Mouse (Mus musculus) midbrain, embryonic 13.5 days (tissue): ENCODE results near the gene Slc10a3. TPM values are rescaled to one million over a fixed set of nuclear protein-coding genes. Genes with fewer than 3 reads are reported as not detected.

Experiments
- ATAC-seq: fragments of 200-750 bp; cut with Nextera tagmentation; 2 replicates; pipeline ENCODE4 v1.8.0; 2017; ENCODE audit warnings: mild to moderate bottlenecking, moderate TSS enrichment, moderate library complexity
- H3K27ac ChIP-seq: fragments of 300-500 bp; sonication (generic); 2 replicates; pipeline ENCODE4 v1.5.1; 2015; ENCODE audit warnings: inconsistent platforms, mild to moderate bottlenecking, moderate library complexity
- H3K27me3 ChIP-seq: fragments of 300-500 bp; sonication (generic); 2 replicates; pipeline ENCODE4 v1.6.1; 2015; ENCODE audit warnings: mild to moderate bottlenecking, inconsistent platforms
- H3K36me3 ChIP-seq: fragments of 300-500 bp; sonication (generic); 2 replicates; pipeline ENCODE4 v1.6.1; 2015; ENCODE audit warnings: mild to moderate bottlenecking, inconsistent platforms
- H3K4me1 ChIP-seq: fragments of 300-500 bp; sonication (generic); replicated peaks from 2 replicates; pipeline ENCODE4 v1.6.1; 2015; ENCODE audit warnings: inconsistent platforms
- H3K4me2 ChIP-seq: fragments of 300-500 bp; sonication (generic); replicated peaks from 2 replicates; pipeline ENCODE4 v1.6.1; 2015; ENCODE audit warnings: moderate library complexity, mild to moderate bottlenecking, inconsistent platforms
- H3K4me3 ChIP-seq: fragments of 300-500 bp; sonication (generic); replicated peaks from 2 replicates; pipeline ENCODE4 v1.5.1; 2015; ENCODE audit warnings: mild to moderate bottlenecking, inconsistent platforms
- H3K9ac ChIP-seq: fragments of 300-500 bp; sonication (generic); replicated peaks from 2 replicates; pipeline ENCODE4 v1.6.1; 2015; ENCODE audit warnings: mild to moderate bottlenecking, inconsistent platforms
- H3K9me3 ChIP-seq: fragments of 300-500 bp; sonication (generic); 2 replicates; pipeline ENCODE4 v1.6.1; 2016; ENCODE audit warnings: mild to moderate bottlenecking, inconsistent platforms
- WGBS: fragments of 180-500 bp; shearing (Covaris S2); methylation state at CpG from one replicate; pipeline ENCODE4 v1.1.7; 2015; 5-methylcytosine and 5-hydroxymethylcytosine counted together
- polyA plus RNA-seq: library from polyadenylated mRNA; unstranded; fragments of >200 nt; fragmentation: Nextera tagmentation; extraction: Ambion mirVana; gene quantifications from 2 replicates; pipeline ENCODE4 v1.2.1, GENCODE M21; 2015

Gene Slc10a3
- polyA plus RNA-seq, 1 experiment from 2014 or later, result 7.0 TPM

- peaks cover 7% of the 10 kb centered on the region; the same call in 1 of the 2 replicates for H3K4me1 ChIP-seq
- H3K4me2 ChIP-seq, result peak within 1 kb of the TSS; percentile 63
- H3K27me3 ChIP-seq, result no peaks in the 10 kb centered on the region
- ATAC-seq, result peak; percentile 94
- H3K9ac ChIP-seq, result peak within 1 kb of the TSS; percentile 64
- no peaks in the 10 kb centered on the region for H3K36me3 ChIP-seq
- H3K9me3 ChIP-seq, result no peaks in the 10 kb centered on the region
- peak within 1 kb of the TSS; percentile 76 for H3K27ac ChIP-seq
- WGBS, result 23% methylated on average over 11 of the region's 22 CpGs
- H3K4me3 ChIP-seq, result peak within 1 kb of the TSS; percentile 47
Observed at GRCm38 (mm10) chrX:74353467-74353770, 19.7 kb downstream of the Slc10a3 start, which contains the start of gene Lage3. Gene Lage3, minus strand, starts transcription at chrX:74353618.

- H3K9me3 ChIP-seq, result no peaks in the 10 kb centered on the region
- H3K4me3 ChIP-seq, result peak overlapping the region; percentile 47
- 36% methylated on average over 13 of the region's 13 CpGs for WGBS
- H3K9ac ChIP-seq, result peak overlapping the region; percentile 64
- no peaks in the 10 kb centered on the region for H3K36me3 ChIP-seq
- no peaks in the 10 kb centered on the region for H3K27me3 ChIP-seq
- H3K27ac ChIP-seq, result peak overlapping the region; percentile 76
- peak overlapping the region; percentile 63 for H3K4me2 ChIP-seq
- peaks cover 7% of the 10 kb centered on the region; the same call in 1 of the 2 replicates for H3K4me1 ChIP-seq
- peak; percentile 78 for ATAC-seq
Observed at GRCm38 (mm10) chrX:74352645-74353466, 20.3 kb downstream of the Slc10a3 start.

- WGBS, result 31% methylated on average over 2 of the region's 2 CpGs
- Histone ChIP-seq H3K27ac (peak overlapping the region; percentile 86), H3K4me3 (peak overlapping the region; percentile 61), H3K27me3 (no peaks in the 10 kb centered on the region), H3K9me3 (no peaks in the 10 kb centered on the region), H3K9ac (peak overlapping the region; percentile 78), H3K36me3 (peaks cover 29% of the 10 kb centered on the region), H3K4me1 (peaks cover 46% of the 10 kb centered on the region), H3K4me2 (peak overlapping the region; percentile 76)
- no peak for ATAC-seq
Observed at GRCm38 (mm10) chrX:74330166-74330930, 42.8 kb downstream of the Slc10a3 start.

GRCm38 (mm10) chrX:74329215-74329671, 43.9 kb downstream of the Slc10a3 start:
- Histone ChIP-seq H3K27ac (peak overlapping the region; percentile 86), H3K27me3 (no peaks in the 10 kb centered on the region), H3K4me1 (peaks cover 45% of the 10 kb centered on the region), H3K4me2 (peak overlapping the region; percentile 76), H3K36me3 (peaks cover 23% of the 10 kb centered on the region), H3K4me3 (peak overlapping the region; percentile 61), H3K9ac (peak overlapping the region; percentile 78), H3K9me3 (no peaks in the 10 kb centered on the region)
- 25% methylated on average over 10 of the region's 10 CpGs for WGBS
- peak; percentile 76 for ATAC-seq

GRCm38 (mm10) chrX:74328725-74329161, 44.4 kb downstream of the Slc10a3 start, which contains the start of gene Plxna3:
Gene Plxna3, plus strand, starts transcription at chrX:74329066.
- peaks cover 18% of the 10 kb centered on the region for H3K36me3 ChIP-seq
- no peaks in the 10 kb centered on the region for H3K9me3 ChIP-seq
- ATAC-seq, result peak; percentile 96
- peak within 1 kb of the TSS; percentile 76 for H3K4me2 ChIP-seq
- 24% methylated on average over 30 of the region's 30 CpGs for WGBS
- H3K4me3 ChIP-seq, result peak within 1 kb of the TSS; percentile 61
- peaks cover 40% of the 10 kb centered on the region for H3K4me1 ChIP-seq
- peak within 1 kb of the TSS; percentile 78 for H3K9ac ChIP-seq
- H3K27me3 ChIP-seq, result no peaks in the 10 kb centered on the region
- H3K27ac ChIP-seq, result peak within 1 kb of the TSS; percentile 86

Other genes with a start within 250 kb of the Slc10a3 start
- not detected in 2 replicates for gene Opn1mw, start 245.9 kb downstream of the Slc10a3 start, polyA plus RNA-seq
- gene Mecp2, start 238.0 kb downstream of the Slc10a3 start, polyA plus RNA-seq, result 17.0 and 18.9 TPM in 2 replicates
- not detected in 2 replicates for gene Tex28, start 205.5 kb downstream of the Slc10a3 start, polyA plus RNA-seq
- 0.08 and 0.13 TPM in 2 replicates for gene Tktl1, start 196.1 kb downstream of the Slc10a3 start, polyA plus RNA-seq
- 102 and 109 TPM in 2 replicates for gene Flna, start 123.5 kb downstream of the Slc10a3 start, polyA plus RNA-seq
- 19.2 and 20.4 TPM in 2 replicates for gene Emd, start 118.7 kb downstream of the Slc10a3 start, polyA plus RNA-seq
- gene Rpl10, start 102.5 kb downstream of the Slc10a3 start, polyA plus RNA-seq, result 542 and 551 TPM in 2 replicates
- 95.3 and 97.2 TPM in 2 replicates for gene Taz, start 91.4 kb downstream of the Slc10a3 start, polyA plus RNA-seq
- gene Dnase1l1, start 91.0 kb downstream of the Slc10a3 start, polyA plus RNA-seq, result 2.8 and 3.0 TPM in 2 replicates
- gene Atp6ap1, start 76.3 kb downstream of the Slc10a3 start, polyA plus RNA-seq, result 193 and 197 TPM in 2 replicates
- gene Gdi1, start 68.4 kb downstream of the Slc10a3 start, polyA plus RNA-seq, result 1,006 and 1,051 TPM in 2 replicates
- gene Fam50a, start 60.3 kb downstream of the Slc10a3 start, polyA plus RNA-seq, result 59.5 and 62.5 TPM in 2 replicates
- gene Plxna3, start 44.3 kb downstream of the Slc10a3 start, polyA plus RNA-seq, result 58.2 and 62.0 TPM in 2 replicates
- 82.8 and 85.4 TPM in 2 replicates for gene Lage3, start 19.7 kb downstream of the Slc10a3 start, polyA plus RNA-seq
- gene Ubl4a, start 131 bp downstream of the Slc10a3 start, polyA plus RNA-seq, result 66.7 and 68.8 TPM in 2 replicates
- gene Fam3a, start 19.9 kb upstream of the Slc10a3 start, polyA plus RNA-seq, result 33.7 and 37.7 TPM in 2 replicates
- gene Ikbkg, start 19.9 kb upstream of the Slc10a3 start, polyA plus RNA-seq, result 17.8 and 19.2 TPM in 2 replicates
- 58.6 and 64.0 TPM in 2 replicates for gene G6pdx, start 55.8 kb upstream of the Slc10a3 start, polyA plus RNA-seq
- gene Gm6880, start 108.0 kb upstream of the Slc10a3 start, polyA plus RNA-seq, result 0.46 TPM in 1 of 2 replicates, not detected in the other
- gene Olfr1326-ps1, start 201.5 kb upstream of the Slc10a3 start, polyA plus RNA-seq, result not detected in 2 replicates
- not detected in 2 replicates for gene Olfr1325, start 219.3 kb upstream of the Slc10a3 start, polyA plus RNA-seq